Comparison of ENCODE assay signal across 21 mouse cellular contexts in the genomic region with DNA sequence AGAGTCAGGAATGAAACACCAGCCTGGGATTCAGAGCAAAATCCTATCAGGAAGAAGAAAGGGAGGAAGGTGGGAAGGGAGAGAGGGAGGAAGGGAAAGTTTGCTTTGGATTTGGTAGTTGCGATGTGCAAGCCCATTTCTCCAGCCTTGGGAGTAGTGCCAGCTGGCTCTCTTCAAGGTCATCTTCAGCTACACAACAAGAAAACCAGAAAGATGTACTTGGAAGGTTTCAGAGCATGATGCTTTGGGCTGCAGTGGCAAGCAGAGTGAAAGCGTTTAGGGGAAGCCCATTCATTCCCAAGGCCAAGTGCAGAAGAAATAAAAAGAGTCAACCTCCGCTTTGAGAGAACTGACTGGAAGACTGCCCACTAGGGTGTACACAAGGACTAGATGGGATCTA. TPM values are rescaled to one million over a fixed set of nuclear protein-coding genes. Genes with fewer than 3 reads are reported as not detected.
DNase-seq lines count a peak whose midpoint lies in the region; ATAC-seq and TF ChIP-seq lines count a peak whose summit lies in the region.
"Had no signal": no experiment of that assay in that cellular context is flagged by ENCODE, and none has a peak within 500 bp of the region (broad histone marks: within the 10 kb centered on the region; RNA-seq: fewer than 3 reads in every experiment).

No protein-coding gene starts in this region.

- H3K36me3 ChIP-seq in hindbrain, postnatal 0 days (ENCODE audit: insufficient read depth, low read length), result no peaks in the 10 kb centered on the region
- H3K36me3 ChIP-seq in hindbrain, embryonic 16.5 days (ENCODE audit: control insufficient read depth, insufficient read depth, low read length), result no peaks in the 10 kb centered on the region
- H3K36me3 ChIP-seq: heart, embryonic 15.5 days; limb, embryonic 13.5 days; stomach, embryonic 15.5 days had no signal

- no peak overlapping the region for H3K4me2 ChIP-seq in hindbrain, postnatal 0 days (ENCODE audit: low read depth, low read length)
- H3K4me2 ChIP-seq in hindbrain, embryonic 16.5 days (ENCODE audit: low read length), result no peak overlapping the region
- H3K4me2 ChIP-seq: forebrain, embryonic 13.5 days; heart, embryonic 15.5 days; hindbrain, embryonic 14.5 days; limb, embryonic 13.5 days; stomach, embryonic 15.5 days had no signal

- peak; percentile 20 for DNase-seq in hindbrain, postnatal 0 days (ENCODE audit: low spot score)
- peak; percentile 49 for DNase-seq in NIH3T3 (ENCODE audit: low read depth)
- DNase-seq in adrenal gland, adult (ENCODE audit: inconsistent age in 2 of 2, low spot score in 1 of 2), result peak; percentile 84 to 93
- DNase-seq in gastrocnemius, postnatal 25 days, result peak; percentile 62
- DNase-seq in spleen, postnatal 10 days (ENCODE audit: low spot score in 2 of 2), result no peak
- DNase-seq in cerebellum, adult 9-10 months, result no peak
- no peak for DNase-seq in right cerebral cortex, postnatal 25 days
- DNase-seq: cerebellum, adult 9-11 months; embryo, embryonic 11 days; kidney, adult 11 months; kidney, postnatal 25 days; liver, postnatal 0 days; thymus, postnatal 4 days had no signal

- H3K4me1 ChIP-seq in hindbrain, postnatal 0 days (ENCODE audit: insufficient read depth, low read length), result no peaks in the 10 kb centered on the region
- no peaks in the 10 kb centered on the region for H3K4me1 ChIP-seq in hindbrain, embryonic 16.5 days (ENCODE audit: control insufficient read depth, insufficient read depth, low read depth, low read length)
- H3K4me1 ChIP-seq: forebrain, embryonic 13.5 days; limb, embryonic 13.5 days; stomach, embryonic 15.5 days had no signal

- H3K4me3 ChIP-seq in hindbrain, postnatal 0 days (ENCODE audit: low read length), result no peak overlapping the region
- H3K4me3 ChIP-seq in hindbrain, embryonic 16.5 days (ENCODE audit: low read length), result no peak overlapping the region
- H3K4me3 ChIP-seq: forebrain, embryonic 13.5 days; heart, embryonic 15.5 days; limb, embryonic 13.5 days; stomach, embryonic 15.5 days had no signal

- no peaks in the 10 kb centered on the region for H3K9me3 ChIP-seq in hindbrain, postnatal 0 days (ENCODE audit: low read length)
- no peaks in the 10 kb centered on the region for H3K9me3 ChIP-seq in hindbrain, embryonic 16.5 days (ENCODE audit: control insufficient read depth, low read length)
- H3K9me3 ChIP-seq: forebrain, embryonic 13.5 days; heart, embryonic 15.5 days; limb, embryonic 13.5 days; stomach, embryonic 15.5 days had no signal

- no peaks in the 10 kb centered on the region for H3K27me3 ChIP-seq in hindbrain, postnatal 0 days (ENCODE audit: insufficient read depth, low read length)
- H3K27me3 ChIP-seq in hindbrain, embryonic 16.5 days (replicated peaks; ENCODE audit: control insufficient read depth, insufficient read depth, low read length), result no peaks in the 10 kb centered on the region
- H3K27me3 ChIP-seq: forebrain, embryonic 13.5 days; heart, embryonic 15.5 days; limb, embryonic 13.5 days; stomach, embryonic 15.5 days had no signal

- ATAC-seq in hindbrain, postnatal 0 days, result no peak
- ATAC-seq in hindbrain, embryonic 16.5 days, result no peak
- ATAC-seq: CD4-positive, CD25-positive, alpha-beta regulatory T cell, adult 4 months; forebrain, embryonic 13.5 days had no signal

- H3K9ac ChIP-seq in hindbrain, postnatal 0 days (replicated peaks; ENCODE audit: low read length), result no peak overlapping the region
- no peak overlapping the region for H3K9ac ChIP-seq in hindbrain, embryonic 16.5 days (ENCODE audit: low read depth, low read length)
- H3K9ac ChIP-seq: forebrain, embryonic 13.5 days; heart, embryonic 15.5 days; hindbrain, embryonic 14.5 days; limb, embryonic 13.5 days; liver, postnatal 0 days; stomach, embryonic 15.5 days had no signal

- no peak for TF ChIP-seq CTCF in hindbrain, postnatal 0 days (IDR thresholded peaks at IDR 0.05; ENCODE audit: low read depth)

- WGBS in hindbrain, postnatal 0 days, result 67% methylated on average over 3 of the region's 3 CpGs
- WGBS in hindbrain, embryonic 16.5 days, result 81% methylated on average over 3 of the region's 3 CpGs

- no peak overlapping the region for H3K27ac ChIP-seq in hindbrain, postnatal 0 days
- H3K27ac ChIP-seq in hindbrain, embryonic 16.5 days (ENCODE audit: low read depth, low read length), result no peak overlapping the region
- H3K27ac ChIP-seq: forebrain, embryonic 13.5 days; heart, embryonic 15.5 days; hindbrain, embryonic 14.5 days; limb, embryonic 13.5 days; stomach, embryonic 15.5 days had no signal

RNA-seq across cellular contexts. Expression of gene Susd2, which starts 16.3 kb away (rescaled TPM):
- total RNA-seq in hindbrain, postnatal 0 days (2014; rRNA removed), result 14.4 and 14.9 TPM in 2 replicates
- polyA plus RNA-seq in hindbrain, postnatal 0 days (2015; fragmentation: Nextera tagmentation; extraction: Ambion mirVana), result 11.2 and 11.4 TPM in 2 replicates
- polyA plus RNA-seq in hindbrain, embryonic 16.5 days (2015; fragmentation: Nextera tagmentation; extraction: Ambion mirVana), result 10.5 and 11.9 TPM in 2 replicates
- total RNA-seq in gastrocnemius, postnatal 25 days (2021), result 1 to 10 TPM; 1.3 to 1.8 TPM

RNA-seq across cellular contexts. Expression of gene Ggt5, which starts 38.4 kb away (rescaled TPM):
- total RNA-seq in hindbrain, postnatal 0 days (2014; rRNA removed), result 2.8 and 3.4 TPM in 2 replicates
- 2.3 TPM in 2 replicates for polyA plus RNA-seq in hindbrain, postnatal 0 days (2015; fragmentation: Nextera tagmentation; extraction: Ambion mirVana)
- 2.9 and 3.5 TPM in 2 replicates for polyA plus RNA-seq in hindbrain, embryonic 16.5 days (2015; fragmentation: Nextera tagmentation; extraction: Ambion mirVana)
- 1 to 10 TPM; 4.9 to 5.3 TPM for total RNA-seq in gastrocnemius, postnatal 25 days (2021)
- total RNA-seq: MEL had no signal

Comparison
In these comparisons a context has a peak if more than half of its experiments do, and no peak if none do; other contexts are left out.
1. DNase-seq: peak in hindbrain, postnatal 0 days (single experiment), NIH3T3 (single experiment), adrenal gland, adult (2 of 2) and gastrocnemius, postnatal 25 days (single experiment); none in spleen, postnatal 10 days (0 of 2), cerebellum, adult 9-10 months (single experiment) and right cerebral cortex, postnatal 25 days (single experiment).